ENCODE assay signal across 10 mouse cellular contexts in the genomic region with DNA sequence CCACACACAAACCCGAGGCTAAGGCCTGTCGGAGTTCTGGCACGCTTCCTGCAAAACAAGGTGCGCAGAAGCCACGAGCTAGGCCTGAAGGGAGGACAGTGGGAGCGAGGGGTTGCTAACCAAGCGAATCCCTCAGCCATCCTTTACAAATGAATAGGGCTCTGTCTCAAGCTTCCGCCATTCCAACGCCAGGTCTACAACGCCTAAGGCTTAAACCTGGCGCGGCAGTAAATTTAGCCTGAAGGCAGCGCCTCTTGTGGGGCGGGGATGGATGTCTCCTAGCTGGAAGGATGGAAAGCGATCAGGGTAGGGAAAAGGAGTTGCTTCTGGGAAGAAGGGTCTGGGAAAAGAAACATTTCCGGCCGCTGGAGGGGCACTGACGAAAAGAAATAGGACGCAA.
DNase-seq lines count a peak whose midpoint lies in the region; ATAC-seq and TF ChIP-seq lines count a peak whose summit lies in the region.
"Had no signal": no experiment of that assay in that cellular context is flagged by ENCODE, and none has a peak within 500 bp of the region (broad histone marks: within the 10 kb centered on the region; RNA-seq: fewer than 3 reads in every experiment).

No protein-coding gene starts in this region.

- WGBS in forebrain, embryonic 12.5 days = 9% methylated on average over 19 of the region's 19 CpGs
- 54% methylated on average over 19 of the region's 19 CpGs for WGBS in liver, embryonic 14.5 days (ENCODE audit: insufficient replicate concordance)

- TF ChIP-seq EP300 in liver, embryonic 14.5 days (IDR thresholded peaks at IDR 0.05; ENCODE audit: low read depth) = no peak

- ATAC-seq in forebrain, embryonic 12.5 days (ENCODE audit: low FRiP score) = no peak
- ATAC-seq in liver, embryonic 14.5 days (ENCODE audit: insufficient read depth) = no peak
- ATAC-seq: Patski had no signal

- H3K4me1 ChIP-seq in forebrain, embryonic 12.5 days = peaks cover 59% of the 10 kb centered on the region
- peaks cover 27 to 54% of the 10 kb centered on the region in 2 experiments for H3K4me1 ChIP-seq in liver, embryonic 14.5 days (replicated peaks; ENCODE audit: control insufficient read depth in 2 of 2, insufficient read depth in 2 of 2, low read length in 1 of 2)

- TF ChIP-seq CTCF in liver, embryonic 14.5 days (IDR thresholded peaks at IDR 0.05; ENCODE audit: low read depth) = no peak

- H3K4me3 ChIP-seq in forebrain, embryonic 12.5 days (replicated peaks) = no peak overlapping the region
- H3K4me3 ChIP-seq in liver, embryonic 14.5 days (ENCODE audit: insufficient read depth in 1 of 2, low read depth in 2 of 2, low read length in 2 of 2) = no peak overlapping the region

- no peaks in the 10 kb centered on the region for H3K9me3 ChIP-seq in forebrain, embryonic 12.5 days
- no peaks in the 10 kb centered on the region for H3K9me3 ChIP-seq in liver, embryonic 14.5 days (ENCODE audit: control insufficient read depth, low read length)

- peak; percentile 11 for DNase-seq in thymus, postnatal 4 days
- DNase-seq in thymus, postnatal 36 days = no peak
- no peak for DNase-seq in liver, embryonic 14.5 days (ENCODE audit: low read depth in 3 of 3, low spot score in 3 of 3)
- no peak for DNase-seq in right cerebral cortex, postnatal 4 days
- DNase-seq in adrenal gland, postnatal 4 days (ENCODE audit: low spot score in 2 of 2) = no peak
- no peak for DNase-seq in cerebellum, adult 18-20 months
- DNase-seq: cerebellum, adult 11-12 months; kidney, adult 9 months had no signal

- H3K27ac ChIP-seq in forebrain, embryonic 12.5 days = no peak overlapping the region
- H3K27ac ChIP-seq in liver, embryonic 14.5 days = no peak overlapping the region

- H3K27me3 ChIP-seq in forebrain, embryonic 12.5 days = peaks cover 99% of the 10 kb centered on the region
- H3K27me3 ChIP-seq in liver, embryonic 14.5 days (ENCODE audit: control insufficient read depth, insufficient read depth, low read length) = peaks cover 3% of the 10 kb centered on the region; the same call in 1 of the 2 replicates

- no peak overlapping the region for H3K9ac ChIP-seq in forebrain, embryonic 12.5 days
- H3K9ac ChIP-seq in liver, embryonic 14.5 days (replicated peaks) = no peak overlapping the region

- peak overlapping the region; percentile 57; the same call in 1 of the 2 replicates for H3K4me2 ChIP-seq in forebrain, embryonic 12.5 days
- H3K4me2 ChIP-seq in liver, embryonic 14.5 days (ENCODE audit: low read depth) = peak overlapping the region; percentile 81

- H3K36me3 ChIP-seq in forebrain, embryonic 12.5 days (replicated peaks) = no peaks in the 10 kb centered on the region
- no peaks in the 10 kb centered on the region for H3K36me3 ChIP-seq in liver, embryonic 14.5 days (replicated peaks; ENCODE audit: control insufficient read depth, insufficient read depth, low read depth)
